Mouse (Mus musculus) lung, embryonic 15.5 days (tissue): ENCODE measurements around the gene Gstm3. TPM values are rescaled to one million over a fixed set of nuclear protein-coding genes. Genes with fewer than 3 reads are reported as not detected.
"Not testable (repeated sequence)": the region's sequence is repeated elsewhere in the genome, so short reads cannot be mapped to it uniquely, and the experiment has no call there.

Experiments used
- ATAC-seq: fragments of 200-750 bp; cut with Nextera tagmentation; 2 replicates; pipeline ENCODE4 v1.8.0; 2017; ENCODE audit warnings: moderate number of reproducible peaks, borderline replicate concordance; ENCODE audit not compliant: low FRiP score, low TSS enrichment; ENCODE audit errors: extremely low read depth
- H3K27ac ChIP-seq: fragments of 300-500 bp; sonication (generic); 2 replicates; pipeline ENCODE4 v1.5.1; 2015; ENCODE audit warnings: moderate library complexity, mild to moderate bottlenecking, inconsistent platforms
- H3K27me3 ChIP-seq: fragments of 300-500 bp; sonication (generic); 2 replicates; pipeline ENCODE4 v1.6.1; 2015; ENCODE audit warnings: inconsistent platforms
- H3K36me3 ChIP-seq: fragments of 300-500 bp; sonication (generic); 2 replicates; pipeline ENCODE4 v1.6.1; 2015; ENCODE audit warnings: inconsistent platforms
- H3K4me1 ChIP-seq: fragments of 300-500 bp; sonication (generic); 2 replicates; pipeline ENCODE4 v1.6.1; 2015; ENCODE audit warnings: inconsistent platforms
- H3K4me2 ChIP-seq: fragments of 300-500 bp; sonication (generic); 2 replicates; pipeline ENCODE4 v1.6.1; 2015; ENCODE audit warnings: inconsistent platforms, mild to moderate bottlenecking, moderate library complexity
- H3K4me3 ChIP-seq: fragments of 300-500 bp; sonication (generic); 2 replicates; pipeline ENCODE4 v1.5.1; 2015; ENCODE audit warnings: mild to moderate bottlenecking, inconsistent platforms
- H3K9ac ChIP-seq: fragments of 300-500 bp; sonication (generic); 2 replicates; pipeline ENCODE4 v1.6.1; 2015; ENCODE audit warnings: inconsistent platforms
- H3K9me3 ChIP-seq: fragments of 300-500 bp; sonication (generic); 2 replicates; pipeline ENCODE4 v1.6.1; 2016; ENCODE audit warnings: inconsistent platforms
- WGBS: fragments of 180-500 bp; shearing (Covaris S2); methylation state at CpG from one replicate; pipeline ENCODE4 v1.1.7; 2015; 5-methylcytosine and 5-hydroxymethylcytosine counted together
- polyA plus RNA-seq: library from polyadenylated mRNA; unstranded; fragments of >200 nt; fragmentation: Nextera tagmentation; extraction: Ambion mirVana; gene quantifications from 2 replicates; pipeline ENCODE4 v1.2.1, GENCODE M21; 2015

Gstm3 gene
- polyA plus RNA-seq, 1 experiment from 2014 or later: 0.22 TPM

DNA sequence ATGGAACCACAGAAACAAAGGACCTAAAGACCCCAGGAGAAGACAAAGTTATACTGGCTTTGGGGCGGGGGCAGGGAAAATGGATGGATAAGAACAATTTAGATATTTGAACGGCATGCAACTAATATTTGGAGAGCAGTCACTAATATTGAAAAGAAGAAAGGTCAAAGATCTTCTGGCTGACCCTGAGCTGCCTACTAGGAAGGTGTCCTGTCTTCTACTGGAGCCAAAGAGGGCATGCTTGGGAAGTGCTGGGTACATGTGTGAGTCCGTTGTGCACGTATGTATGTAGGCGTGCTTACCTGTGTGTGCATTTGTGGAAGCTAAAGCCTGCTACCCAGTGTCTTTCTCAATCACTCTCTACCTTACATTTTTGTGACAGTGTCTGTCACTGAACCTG lies 2.5 kb downstream of the Gstm3 start:
- no peak for ATAC-seq
- Histone ChIP-seq H3K27ac (no peak overlapping the region), H3K9me3 (no peaks in the 10 kb centered on the region), H3K4me2 (no peak overlapping the region), H3K4me3 (no peak overlapping the region), H3K27me3 (no peaks in the 10 kb centered on the region), H3K4me1 (peaks cover 5% of the 10 kb centered on the region; the same call in 1 of the 2 replicates), H3K36me3 (no peaks in the 10 kb centered on the region), H3K9ac (no peak overlapping the region)
- WGBS: 88% methylated on average over 5 of the region's 5 CpGs

DNA sequence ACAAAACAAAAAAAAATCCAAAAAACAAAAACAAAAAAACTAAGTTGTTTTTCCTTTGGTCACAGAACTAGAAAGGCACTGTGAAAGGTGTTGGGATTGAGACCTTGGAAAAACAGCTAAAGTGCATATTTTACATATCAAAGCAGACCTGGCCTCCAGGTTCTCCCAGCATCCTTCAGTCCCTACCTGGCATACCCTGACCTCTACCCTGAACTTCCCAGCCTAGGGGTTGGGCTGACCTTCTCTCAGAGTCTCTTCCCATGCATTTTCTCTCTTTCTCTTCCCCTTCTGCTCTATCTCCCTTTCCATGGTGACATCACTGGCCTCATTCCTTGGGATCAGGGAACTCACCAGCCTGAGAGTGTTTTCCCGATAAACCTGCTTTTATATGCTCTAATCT lies 3.5 kb downstream of the Gstm3 start:
- Histone ChIP-seq H3K36me3 (no peaks in the 10 kb centered on the region), H3K27ac (no peak overlapping the region), H3K27me3 (no peaks in the 10 kb centered on the region), H3K4me3 (no peak overlapping the region), H3K9me3 (no peaks in the 10 kb centered on the region), H3K4me2 (no peak overlapping the region), H3K4me1 (peaks cover 5% of the 10 kb centered on the region; the same call in 1 of the 2 replicates), H3K9ac (no peak overlapping the region)
- 56% methylated on average over 1 of the region's 1 CpGs for WGBS
- ATAC-seq: no peak

DNA sequence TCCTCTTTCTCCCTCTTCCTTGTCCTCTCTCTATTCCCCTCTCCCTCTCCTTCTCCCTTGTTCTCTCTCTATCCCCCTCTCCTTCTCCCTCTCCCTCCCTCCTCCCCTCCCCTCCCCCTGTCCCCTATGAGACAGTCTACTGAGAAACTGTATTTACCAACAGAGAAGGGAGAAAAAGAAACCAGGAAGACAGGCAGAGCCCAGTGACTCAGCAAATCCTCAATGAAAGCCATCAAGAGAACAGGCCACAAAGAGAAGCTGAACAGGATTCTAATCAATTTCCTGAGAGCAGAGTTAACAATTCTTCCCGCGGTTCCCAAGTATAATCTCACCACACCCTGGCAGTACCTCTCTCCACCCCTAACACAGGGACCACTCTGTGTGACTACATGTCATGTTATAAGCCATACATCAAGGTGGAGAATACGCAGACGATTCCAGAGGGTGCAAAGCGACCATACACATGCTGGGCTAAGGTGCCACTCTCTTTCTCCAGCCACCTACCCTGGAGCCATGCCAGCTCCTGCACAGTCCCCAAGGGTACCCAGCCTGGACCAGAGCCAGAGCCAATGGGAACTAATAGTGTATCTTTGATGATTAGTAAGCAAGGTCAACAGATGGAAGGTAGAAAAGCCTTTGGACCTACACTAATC lies 4.3 kb downstream of the Gstm3 start:
- H3K36me3 ChIP-seq: no peaks in the 10 kb centered on the region
- no peak for ATAC-seq
- no peak overlapping the region for H3K4me2 ChIP-seq
- no peaks in the 10 kb centered on the region for H3K9me3 ChIP-seq
- no peaks in the 10 kb centered on the region for H3K27me3 ChIP-seq
- peaks cover 5% of the 10 kb centered on the region; the same call in 1 of the 2 replicates for H3K4me1 ChIP-seq
- WGBS: 48% methylated on average over 5 of the region's 5 CpGs
- H3K27ac ChIP-seq: no peak overlapping the region
- H3K9ac ChIP-seq: no peak overlapping the region
- no peak overlapping the region for H3K4me3 ChIP-seq

DNA sequence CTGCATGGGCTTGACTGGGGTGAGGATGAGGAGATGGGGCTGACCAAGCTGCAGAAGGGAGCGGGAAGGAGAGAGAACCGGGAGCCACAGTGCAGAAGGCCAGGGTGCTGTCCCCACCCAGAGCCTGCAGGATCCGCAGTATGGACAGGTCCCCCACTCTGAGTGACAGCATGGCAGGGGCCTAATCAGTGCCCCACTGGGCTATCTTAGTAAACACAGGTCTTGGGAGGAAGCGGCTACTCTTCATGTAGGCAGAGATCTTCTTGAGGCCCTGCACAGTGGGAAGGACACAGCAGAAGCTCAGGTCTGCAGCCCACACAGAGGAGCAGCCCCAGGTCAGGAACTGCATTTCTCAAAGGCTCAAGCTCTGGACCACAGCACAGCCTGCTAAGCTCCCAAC lies 5.1 kb downstream of the Gstm3 start:
- no peak overlapping the region for H3K9ac ChIP-seq
- no peaks in the 10 kb centered on the region for H3K9me3 ChIP-seq
- H3K27ac ChIP-seq: no peak overlapping the region
- H3K4me3 ChIP-seq: no peak overlapping the region
- H3K27me3 ChIP-seq: no peaks in the 10 kb centered on the region
- no peak for ATAC-seq
- H3K4me1 ChIP-seq: peaks cover 5% of the 10 kb centered on the region; the same call in 1 of the 2 replicates
- no peaks in the 10 kb centered on the region for H3K36me3 ChIP-seq
- no peak overlapping the region for H3K4me2 ChIP-seq
- WGBS: 80% methylated on average over 4 of the region's 4 CpGs

DNA sequence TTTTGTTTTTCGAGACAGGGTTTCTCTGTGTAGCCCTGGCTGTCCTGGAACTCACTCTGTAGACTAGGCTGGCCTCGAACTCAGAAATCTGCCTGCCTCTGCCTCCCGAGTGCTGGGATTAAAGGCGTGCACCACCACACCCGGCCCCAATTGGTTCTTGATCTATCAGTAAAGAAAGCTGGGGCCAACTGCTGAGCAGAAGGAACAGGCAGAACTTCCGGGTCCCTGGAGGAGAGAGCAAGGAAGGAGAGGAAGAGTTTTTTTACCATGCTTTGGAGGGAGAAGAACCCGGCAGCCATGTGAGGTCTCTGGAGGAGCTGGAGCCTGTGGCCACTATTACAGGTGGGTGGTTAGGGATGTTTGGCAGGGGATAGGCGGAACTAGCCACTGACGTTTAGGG lies 13.8 kb downstream of the Gstm3 start:
- not testable (repeated sequence) for H3K36me3 ChIP-seq, H3K4me1 ChIP-seq, H3K4me2 ChIP-seq, H3K4me3 ChIP-seq, H3K27me3 ChIP-seq, H3K9me3 ChIP-seq, H3K9ac ChIP-seq, H3K27ac ChIP-seq, ATAC-seq
- 82% methylated on average over 9 of the region's 9 CpGs for WGBS

DNA sequence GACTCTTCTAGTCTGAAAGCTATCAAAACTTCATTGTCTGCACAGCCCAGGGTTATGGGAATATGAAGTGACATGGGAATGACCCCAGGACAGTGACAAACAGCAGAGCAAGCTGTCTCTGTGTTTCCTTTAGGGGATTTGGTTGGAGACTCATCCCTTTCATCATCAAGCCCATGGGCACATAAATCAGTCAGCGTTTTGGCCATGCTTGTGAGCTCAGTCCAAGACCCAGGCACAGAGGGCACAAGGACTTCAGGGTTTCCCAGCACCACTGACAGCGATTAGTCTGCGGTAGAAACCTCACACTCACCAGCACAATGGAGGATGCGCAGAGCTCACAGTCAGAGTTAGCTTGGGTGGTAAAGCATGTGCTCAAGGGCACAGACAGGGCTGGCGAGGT lies 15.2 kb downstream of the Gstm3 start:
- no peak overlapping the region for H3K27ac ChIP-seq
- H3K9me3 ChIP-seq: no peaks in the 10 kb centered on the region
- no peak overlapping the region for H3K4me3 ChIP-seq
- no peak overlapping the region for H3K9ac ChIP-seq
- 0 out of 2 replicates have a peak, but pooled peaks cover 5% of the 10 kb centered on the region for H3K4me1 ChIP-seq
- WGBS: 81% methylated on average over 5 of the region's 5 CpGs
- no peak overlapping the region for H3K4me2 ChIP-seq
- H3K36me3 ChIP-seq: no peaks in the 10 kb centered on the region
- no peak for ATAC-seq
- no peaks in the 10 kb centered on the region for H3K27me3 ChIP-seq

DNA sequence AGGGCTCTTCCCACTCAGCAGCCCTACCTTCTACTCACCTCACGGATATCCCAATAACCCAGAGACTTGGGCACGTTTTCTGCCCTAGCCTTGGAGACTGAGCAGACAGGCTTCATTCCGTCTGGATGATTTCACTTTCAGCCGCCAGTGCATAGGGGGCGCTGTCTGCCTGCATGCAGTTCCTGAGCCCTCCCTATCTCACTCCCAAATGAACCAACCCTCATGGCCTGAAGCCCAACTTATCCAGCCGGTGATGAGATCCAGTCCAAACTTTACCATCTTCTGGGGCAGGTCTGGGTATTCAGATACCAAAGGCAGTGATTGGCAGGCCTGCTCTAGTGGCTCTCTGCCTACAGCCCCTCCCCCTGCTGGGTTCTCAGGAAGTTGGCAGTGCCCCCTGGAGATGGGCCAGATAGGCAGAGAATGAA lies 15.7 kb downstream of the Gstm3 start:
- no peaks in the 10 kb centered on the region for H3K9me3 ChIP-seq

DNA sequence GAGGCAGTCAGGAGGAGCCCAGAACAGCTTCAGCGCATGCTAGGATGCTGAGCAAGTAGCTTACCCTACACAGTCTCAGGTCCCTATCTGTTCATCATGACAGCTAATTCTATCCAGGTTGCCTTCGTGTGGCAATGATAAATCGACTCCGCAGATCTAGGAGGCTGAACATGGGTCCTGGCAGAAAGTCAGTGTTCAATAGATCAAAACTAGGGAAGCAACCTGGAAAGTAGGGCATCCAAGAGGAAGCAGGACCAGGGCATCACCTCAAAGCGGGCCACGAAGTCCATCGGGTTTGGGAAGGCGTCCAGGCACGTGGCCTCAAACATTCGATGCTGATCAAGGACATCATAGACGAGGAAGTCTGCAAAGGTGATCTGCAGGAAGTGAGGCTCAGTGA lies 18.6 kb downstream of the Gstm3 start:
- no peak overlapping the region for H3K27ac ChIP-seq
- no peaks in the 10 kb centered on the region for H3K9me3 ChIP-seq
- no peak overlapping the region for H3K4me2 ChIP-seq
- H3K4me1 ChIP-seq: 0 out of 2 replicates have a peak, but pooled peaks cover 5% of the 10 kb centered on the region
- H3K27me3 ChIP-seq: no peaks in the 10 kb centered on the region
- ATAC-seq: no peak
- no peak overlapping the region for H3K9ac ChIP-seq
- whole genome bisulfite sequencing: 75% methylated on average over 11 of the region's 11 CpGs
- no peak overlapping the region for H3K4me3 ChIP-seq
- no peaks in the 10 kb centered on the region for H3K36me3 ChIP-seq

More for the DNA sequence above, 15.7 kb downstream of the Gstm3 start:
- WGBS: 20% methylated on average over 6 of the region's 6 CpGs
- Histone ChIP-seq H3K36me3 (no peaks in the 10 kb centered on the region), H3K4me1 (0 out of 2 replicates have a peak, but pooled peaks cover 5% of the 10 kb centered on the region), H3K4me2 (no peak overlapping the region), H3K27ac (no peak overlapping the region), H3K4me3 (no peak overlapping the region), H3K9ac (no peak overlapping the region), H3K27me3 (no peaks in the 10 kb centered on the region)
- peak; percentile 79 for ATAC-seq

DNA sequence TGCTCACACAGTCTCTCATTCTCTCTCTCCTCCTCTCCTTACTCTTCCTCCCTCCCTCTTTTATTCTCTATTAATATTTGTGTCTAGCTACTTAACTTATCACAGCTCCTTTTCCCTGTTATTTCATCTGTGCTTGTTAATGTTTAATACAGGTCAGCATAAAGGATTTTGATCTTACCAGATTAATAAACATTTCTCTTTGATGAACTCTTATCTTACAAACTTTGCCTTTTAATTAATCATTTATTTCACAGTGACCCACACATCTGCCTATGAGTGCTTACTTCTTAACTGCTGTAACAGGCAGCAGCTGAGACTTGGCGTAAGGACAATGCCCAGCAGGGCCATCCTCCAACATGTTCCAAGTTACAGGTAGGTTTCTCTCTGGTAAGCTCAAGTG lies 19.6 kb downstream of the Gstm3 start:
- WGBS: 89% methylated on average over 1 of the region's 1 CpGs
- not testable (repeated sequence) for H3K36me3 ChIP-seq, H3K4me3 ChIP-seq, H3K9me3 ChIP-seq, H3K27ac ChIP-seq, H3K4me2 ChIP-seq, H3K9ac ChIP-seq, ATAC-seq, H3K4me1 ChIP-seq, H3K27me3 ChIP-seq

DNA sequence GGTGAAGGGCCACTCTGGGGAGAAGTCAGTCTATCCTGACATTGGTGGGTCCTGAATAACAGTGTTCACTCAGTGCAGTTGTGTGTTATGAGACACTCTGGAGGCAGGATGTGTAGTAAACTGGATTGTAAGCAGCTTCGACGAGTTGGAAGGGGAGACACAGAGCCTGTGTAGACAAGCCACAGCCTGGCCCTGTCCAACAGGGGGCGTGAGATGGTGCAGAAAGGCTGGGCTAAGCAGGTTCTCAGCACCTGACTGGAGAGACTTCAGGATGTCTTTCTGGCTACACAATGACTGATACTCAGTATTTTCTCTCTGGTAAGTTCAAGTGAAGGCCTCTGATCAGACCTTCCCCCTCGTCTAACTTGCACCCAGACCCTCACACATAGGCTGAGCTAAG lies 23.4 kb downstream of the Gstm3 start:
- no peak for ATAC-seq
- H3K4me3 ChIP-seq: no peak overlapping the region
- H3K9me3 ChIP-seq: no peaks in the 10 kb centered on the region
- H3K27me3 ChIP-seq: no peaks in the 10 kb centered on the region
- no peak overlapping the region for H3K4me2 ChIP-seq
- H3K36me3 ChIP-seq: no peaks in the 10 kb centered on the region
- H3K9ac ChIP-seq: no peak overlapping the region
- WGBS: 48% methylated on average over 4 of the region's 4 CpGs
- H3K4me1 ChIP-seq: peaks cover 3% of the 10 kb centered on the region; the same call in 1 of the 2 replicates
- H3K27ac ChIP-seq: no peak overlapping the region

DNA sequence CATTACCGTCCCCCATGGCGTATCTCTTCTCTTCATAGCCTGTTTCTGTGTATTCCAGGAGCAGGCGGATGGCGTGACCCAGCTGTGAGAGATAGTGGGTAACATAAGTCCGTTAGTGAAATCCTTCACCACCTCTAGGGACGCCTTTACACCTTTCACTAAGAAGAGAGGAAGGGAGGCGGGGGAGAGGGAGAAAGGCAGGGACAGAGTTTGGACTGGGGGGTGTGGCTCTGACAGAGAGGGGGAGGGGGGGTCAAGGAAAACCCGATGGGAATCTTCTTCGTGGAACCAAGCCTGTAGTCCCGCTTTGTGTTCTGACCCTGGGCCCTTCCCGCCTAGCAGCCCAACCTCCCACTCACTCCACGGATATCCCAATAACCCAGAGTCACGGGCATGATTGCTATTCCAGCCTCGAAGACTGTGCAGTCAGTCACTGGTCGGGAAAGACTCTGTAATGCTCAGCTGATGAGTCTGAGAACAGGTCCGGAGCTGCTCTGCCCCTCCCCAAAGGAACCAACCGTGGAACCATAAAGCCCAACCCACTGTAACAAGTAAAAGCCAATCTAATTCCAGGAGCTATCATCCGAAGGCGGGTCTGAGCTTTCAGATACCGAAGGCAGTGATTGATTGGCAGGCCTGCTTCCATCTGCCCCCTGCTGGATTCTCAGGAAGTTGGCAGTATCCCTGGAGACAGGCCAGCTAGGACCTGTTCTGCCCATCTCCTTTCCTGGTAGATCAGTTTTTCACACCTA lies 25.7 kb downstream of the Gstm3 start, which contains the start of gene Gstm6:
TSS of gene Gstm6 (minus strand) at position 511 of the 752 bp plus-strand sequence.
- no peak within 1 kb of the TSS for H3K27ac ChIP-seq
- H3K9ac ChIP-seq: no peak within 1 kb of the TSS
- no peaks in the 10 kb centered on the region for H3K27me3 ChIP-seq
- H3K36me3 ChIP-seq: no peaks in the 10 kb centered on the region
- peaks cover 3% of the 10 kb centered on the region; the same call in 1 of the 2 replicates for H3K4me1 ChIP-seq
- peak within 1 kb of the TSS; percentile 23 for H3K4me3 ChIP-seq
- H3K9me3 ChIP-seq: no peaks in the 10 kb centered on the region
- WGBS: 15% methylated on average over 20 of the region's 20 CpGs
- H3K4me2 ChIP-seq: peak within 1 kb of the TSS; percentile 51
- peak; percentile 39; the same call in 1 of the 2 replicates for ATAC-seq

DNA sequence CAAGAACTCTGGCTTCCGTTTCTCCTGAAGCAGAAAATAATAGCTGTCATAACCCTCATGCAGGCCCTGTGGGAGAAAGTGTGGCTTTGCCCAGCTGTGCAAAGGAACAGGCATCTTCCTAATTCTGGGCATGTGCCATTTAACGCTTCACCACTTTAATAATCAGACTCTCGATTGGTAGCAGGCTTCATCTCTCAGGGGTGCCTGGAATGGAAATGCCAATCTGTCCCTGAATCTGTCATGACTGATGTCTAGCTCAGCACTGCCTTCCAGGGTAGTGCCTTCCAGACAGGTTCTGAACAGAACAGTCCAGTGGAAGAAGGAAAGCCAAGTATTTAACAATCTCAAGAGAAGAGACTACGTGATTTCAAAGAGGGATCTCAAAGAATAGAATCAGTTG lies 27.8 kb downstream of the Gstm3 start:
- Histone ChIP-seq H3K27me3 (no peaks in the 10 kb centered on the region), H3K36me3 (no peaks in the 10 kb centered on the region), H3K4me3 (no peak overlapping the region), H3K9me3 (no peaks in the 10 kb centered on the region), H3K9ac (no peak overlapping the region), H3K4me2 (no peak overlapping the region), H3K4me1 (peaks cover 3% of the 10 kb centered on the region; the same call in 1 of the 2 replicates), H3K27ac (no peak overlapping the region)
- 78% methylated on average over 4 of the region's 4 CpGs for WGBS
- ATAC-seq: no peak
